Mouse (Mus musculus) thymus, adult 2 months (tissue): Measurements from ENCODE around the gene Lyl1. TPM values are rescaled to one million over a fixed set of nuclear protein-coding genes. Genes with fewer than 3 reads are reported as not detected.

Experiments used
- DNase-seq: peaks from one replicate; pipeline ENCODE4 v3.0.0; 2021
- H3K27ac ChIP-seq: fragments of 200-500 bp; 2 replicates; pipeline ENCODE4 v1.5.1; 2012; ENCODE audit warnings: low read length, control low read depth; ENCODE audit not compliant: control insufficient read depth, insufficient read depth
- H3K27me3 ChIP-seq: fragments of 200-500 bp; 2 replicates; pipeline ENCODE4 v1.6.1; 2012; ENCODE audit warnings: mild to moderate bottlenecking, low read length, moderate library complexity, mixed read lengths; ENCODE audit not compliant: control insufficient read depth, insufficient read depth
- H3K36me3 ChIP-seq: fragments of 200-500 bp; 2 replicates; pipeline ENCODE4 v1.6.1; 2012; ENCODE audit warnings: mild to moderate bottlenecking, low read length, moderate library complexity; ENCODE audit not compliant: control insufficient read depth, insufficient read depth
- H3K4me1 ChIP-seq: fragments of 200-500 bp; replicated peaks from 2 replicates; pipeline ENCODE4 v1.6.1; 2012; ENCODE audit warnings: low read length; ENCODE audit not compliant: control insufficient read depth, insufficient read depth
- H3K4me3 ChIP-seq: fragments of 200-500 bp; 2 replicates; pipeline ENCODE4 v1.5.1; 2012; ENCODE audit warnings: mild to moderate bottlenecking, low read length, control low read depth, moderate library complexity; ENCODE audit not compliant: control insufficient read depth, insufficient read depth
- CTCF ChIP-seq: fragments of 200-500 bp; IDR thresholded peaks from 2 replicates; pipeline ENCODE4 v1.5.1; 2012; ENCODE audit warnings: mild to moderate bottlenecking, control low read depth, low read length, moderate library complexity, borderline replicate concordance; ENCODE audit not compliant: control insufficient read depth, poor library complexity, insufficient read depth; ENCODE audit errors: extremely low read depth
- POLR2A ChIP-seq: fragments of 200-500 bp; IDR thresholded peaks from 2 replicates; pipeline ENCODE4 v1.6.1; 2012; ENCODE audit warnings: mild to moderate bottlenecking, low read length, control low read depth, moderate library complexity; ENCODE audit not compliant: control insufficient read depth, poor library complexity, insufficient read depth; ENCODE audit errors: extremely low read depth
- WGBS: fragments of 180-500 bp; shearing (Covaris S2); methylation state at CpG from one replicate; pipeline ENCODE4 v1.1.7; 2018; 5-methylcytosine and 5-hydroxymethylcytosine counted together
- polyA plus RNA-seq: library from polyadenylated mRNA; depleted of rRNA; stranded (reverse); fragments of >200 nt; gene quantifications from 2 replicates; pipeline ENCODE4 v1.2.3, GENCODE M21; 2012

Lyl1 gene
- polyA plus RNA-seq, 1 experiment = 7.1 TPM

GRCm38 (mm10) chr8:84702963-84703465, 1.8 kb downstream of the Lyl1 start:
- Histone ChIP-seq H3K27ac (no peak overlapping the region), H3K4me3 (no peak overlapping the region), H3K27me3 (peaks cover 18% of the 10 kb centered on the region), H3K36me3 (no peaks in the 10 kb centered on the region), H3K4me1 (peaks cover 61% of the 10 kb centered on the region)
- DNase-seq = no peak
- 18% methylated on average over 6 of the region's 6 CpGs for WGBS
- TF ChIP-seq POLR2A (no peak), CTCF (no peak)

DNA sequence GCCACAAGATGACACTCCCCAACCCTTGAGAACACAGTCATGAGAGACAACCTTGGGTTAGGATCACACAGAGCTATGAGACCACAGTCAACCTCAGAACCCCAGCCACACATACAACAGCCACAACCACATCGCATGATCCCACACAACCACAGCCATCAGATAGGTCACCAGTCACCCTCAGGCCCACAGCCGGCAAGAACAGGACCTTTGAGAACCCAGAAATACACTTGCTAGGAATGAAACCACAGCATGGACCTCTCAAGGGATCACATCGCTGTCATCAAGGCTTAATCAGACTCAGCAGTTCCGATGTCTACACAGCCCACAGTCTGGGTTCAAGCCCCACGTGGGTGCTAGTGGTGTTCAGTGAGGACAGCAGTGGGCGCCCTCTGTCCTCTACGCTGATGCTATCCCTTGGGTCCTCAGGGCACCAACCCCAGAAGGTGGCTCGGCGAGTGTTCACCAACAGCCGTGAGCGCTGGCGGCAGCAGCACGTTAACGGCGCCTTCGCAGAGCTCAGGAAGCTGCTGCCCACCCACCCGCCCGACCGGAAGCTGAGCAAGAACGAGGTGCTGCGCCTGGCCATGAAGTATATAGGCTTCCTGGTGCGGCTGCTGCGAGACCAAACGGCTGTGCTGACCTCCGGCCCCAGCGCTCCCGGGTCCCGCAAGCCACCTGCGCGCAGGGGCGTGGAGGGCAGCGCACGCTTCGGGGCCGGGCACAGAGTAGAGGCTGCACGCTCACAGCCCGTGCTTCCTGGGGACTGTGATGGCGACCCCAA, 2.4 kb downstream of the Lyl1 start:
- peaks cover 20% of the 10 kb centered on the region for H3K27me3 ChIP-seq
- peak; percentile 45 for DNase-seq
- 2% methylated on average over 38 of the region's 38 CpGs for WGBS
- TF ChIP-seq POLR2A = 0 out of 2 replicates have a peak, but pooled peaks have one; percentile 11
- no peak for TF ChIP-seq CTCF
- peak overlapping the region; percentile 55 for H3K4me3 ChIP-seq
- no peaks in the 10 kb centered on the region for H3K36me3 ChIP-seq
- H3K4me1 ChIP-seq = peaks cover 61% of the 10 kb centered on the region
- no peak overlapping the region for H3K27ac ChIP-seq

GRCm38 (mm10) chr8:84704356-84704755, 3.1 kb downstream of the Lyl1 start:
- Histone ChIP-seq H3K36me3 (no peaks in the 10 kb centered on the region), H3K4me1 (peaks cover 56% of the 10 kb centered on the region), H3K27me3 (peaks cover 20% of the 10 kb centered on the region), H3K4me3 (peak overlapping the region; percentile 55), H3K27ac (no peak overlapping the region)
- no peak for TF ChIP-seq POLR2A
- TF ChIP-seq CTCF = peak; percentile 96
- WGBS = 3% methylated on average over 16 of the region's 16 CpGs
- peak; percentile 88 for DNase-seq

DNA sequence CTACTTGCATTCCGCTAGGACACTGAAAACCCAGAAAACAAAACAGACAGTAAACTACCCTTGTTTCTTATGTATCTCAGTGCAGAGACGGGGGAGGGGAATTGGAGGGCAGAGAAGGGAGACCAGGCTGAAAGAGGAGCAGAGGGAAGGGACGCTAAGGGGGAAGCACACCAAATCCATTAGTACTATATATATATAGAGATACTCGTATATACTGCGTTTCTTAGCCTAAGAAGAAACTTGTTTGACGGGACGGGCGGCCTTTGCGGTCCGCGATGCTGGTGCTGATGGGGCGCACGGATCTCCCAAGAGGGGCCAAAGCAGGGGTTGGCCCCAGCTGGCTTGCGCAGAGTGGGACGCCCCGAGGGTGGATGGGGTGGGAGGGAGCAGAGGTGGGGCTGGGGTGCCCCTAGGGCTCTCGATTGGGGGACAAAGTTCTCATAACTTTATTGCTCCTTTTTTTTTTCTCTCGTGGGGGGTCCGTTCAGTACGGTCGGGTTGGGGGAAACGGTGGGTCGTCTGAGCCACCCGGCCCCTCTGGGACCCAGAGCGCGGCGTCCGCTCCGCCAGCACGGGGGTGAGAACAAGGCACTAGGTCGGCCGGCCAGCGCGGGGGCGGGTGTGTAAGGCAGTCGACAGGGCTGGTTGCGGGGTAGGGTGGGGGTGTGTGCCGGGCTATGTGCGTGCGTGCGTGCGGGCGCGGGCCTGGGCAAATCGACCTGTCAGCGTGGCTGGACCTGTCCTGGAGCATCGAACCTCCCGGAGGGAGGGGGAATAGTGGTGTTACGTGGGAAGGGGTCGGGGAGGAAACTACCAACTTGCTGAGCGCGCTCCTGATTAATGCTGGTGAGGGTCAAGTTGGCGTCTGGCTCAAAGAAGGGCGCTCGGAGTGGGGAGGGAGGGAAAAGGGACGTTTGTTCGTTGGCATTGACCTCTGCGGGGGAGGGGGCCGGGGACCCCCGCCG, 3.9 kb downstream of the Lyl1 start:
- no peak for TF ChIP-seq POLR2A
- no peak for TF ChIP-seq CTCF
- 2% methylated on average over 61 of the region's 61 CpGs for WGBS
- H3K36me3 ChIP-seq = no peaks in the 10 kb centered on the region
- peaks cover 48% of the 10 kb centered on the region for H3K4me1 ChIP-seq
- H3K27ac ChIP-seq = no peak overlapping the region
- DNase-seq = no peak
- H3K27me3 ChIP-seq = peaks cover 20% of the 10 kb centered on the region
- H3K4me3 ChIP-seq = no peak overlapping the region

GRCm38 (mm10) chr8:84705960-84706359, 4.7 kb downstream of the Lyl1 start:
- no peak overlapping the region for H3K27ac ChIP-seq
- no peak for DNase-seq
- TF ChIP-seq POLR2A = no peak
- TF ChIP-seq CTCF = no peak
- no peak overlapping the region for H3K4me3 ChIP-seq
- H3K36me3 ChIP-seq = no peaks in the 10 kb centered on the region
- H3K4me1 ChIP-seq = peaks cover 42% of the 10 kb centered on the region
- peaks cover 20% of the 10 kb centered on the region for H3K27me3 ChIP-seq
- 1% methylated on average over 12 of the region's 12 CpGs for WGBS

GRCm38 (mm10) chr8:84706610-84707266, 5.5 kb downstream of the Lyl1 start:
- WGBS = 5% methylated on average over 45 of the region's 45 CpGs
- Histone ChIP-seq H3K4me1 (peaks cover 34% of the 10 kb centered on the region), H3K36me3 (no peaks in the 10 kb centered on the region), H3K27me3 (peaks cover 20% of the 10 kb centered on the region), H3K4me3 (no peak overlapping the region), H3K27ac (no peak overlapping the region)
- TF ChIP-seq CTCF = no peak
- no peak for DNase-seq
